In genomic region chr14:52199412-52199811, GRCm38 (mm10) we compare ENCODE assay signal across 24 mouse cellular contexts. TPM values are rescaled to one million over a fixed set of nuclear protein-coding genes. Genes with fewer than 3 reads are reported as not detected.
DNase-seq lines count a peak whose midpoint lies in the region; ATAC-seq and TF ChIP-seq lines count a peak whose summit lies in the region.
"Had no signal": no experiment of that assay in that cellular context is flagged by ENCODE, and none has a peak within 500 bp of the region (broad histone marks: within the 10 kb centered on the region; RNA-seq: fewer than 3 reads in every experiment).

No protein-coding gene starts in this region.

- H3K4me3 ChIP-seq in erythroblast, embryonic 14.5 days (replicated peaks) = peak overlapping the region; percentile 74
- H3K4me3 ChIP-seq in liver, embryonic 12.5 days = 0 out of 2 replicates have a peak overlapping the region, but pooled peaks have one; percentile 100
- no peak overlapping the region for H3K4me3 ChIP-seq in liver, embryonic 16.5 days (ENCODE audit: low read depth, low read length)
- no peak overlapping the region for H3K4me3 ChIP-seq in lung, postnatal 0 days (ENCODE audit: low read depth, low read length)
- H3K4me3 ChIP-seq in hindbrain, embryonic 10.5 days = no peak overlapping the region
- H3K4me3 ChIP-seq: embryonic facial prominence, embryonic 12.5 days; forebrain, embryonic 13.5 days; heart, adult 2 months; heart, embryonic 15.5 days; hindbrain, embryonic 12.5 days had no signal

- no peak for ATAC-seq in erythroblast, adult 5-6 weeks (replicated peaks; ENCODE audit: low FRiP score, poor library complexity, severe bottlenecking)
- peak; percentile 2; the same call in 1 of the 2 replicates for ATAC-seq in liver, embryonic 12.5 days
- 0 out of 2 replicates have a peak, but pooled peaks have one; percentile 9 for ATAC-seq in liver, embryonic 16.5 days (ENCODE audit: low read depth)
- ATAC-seq in lung, postnatal 0 days = no peak
- ATAC-seq: activated CD4-positive, CD25-positive, alpha-beta regulatory T cell, adult 4 months; CD4-positive, CD25-positive, alpha-beta regulatory T cell, adult 4 months; forebrain, embryonic 13.5 days; forebrain, postnatal 0 days; hindbrain, embryonic 16.5 days; Patski had no signal

- H3K4me1 ChIP-seq in erythroblast, embryonic 14.5 days (ENCODE audit: control insufficient read depth) = peaks cover 44% of the 10 kb centered on the region
- peaks cover 44% of the 10 kb centered on the region for H3K4me1 ChIP-seq in liver, embryonic 12.5 days
- peaks cover 28% of the 10 kb centered on the region for H3K4me1 ChIP-seq in liver, embryonic 16.5 days (ENCODE audit: control insufficient read depth, low read depth, low read length)
- no peaks in the 10 kb centered on the region; the same call in 1 of the 2 replicates for H3K4me1 ChIP-seq in lung, postnatal 0 days (ENCODE audit: insufficient read depth, low read depth, low read length)
- H3K4me1 ChIP-seq in hindbrain, embryonic 10.5 days (replicated peaks) = peaks cover 27% of the 10 kb centered on the region

- no peak for TF ChIP-seq EP300 in lung, postnatal 0 days (IDR thresholded peaks at IDR 0.05)

- H3K9ac ChIP-seq in liver, embryonic 12.5 days = peak overlapping the region; percentile 97; the same call in 1 of the 2 replicates
- peak overlapping the region; percentile 9; the same call in 1 of the 2 replicates for H3K9ac ChIP-seq in liver, embryonic 16.5 days (ENCODE audit: low read depth, low read length)
- no peak overlapping the region for H3K9ac ChIP-seq in lung, postnatal 0 days (replicated peaks; ENCODE audit: low read depth)
- H3K9ac ChIP-seq: embryonic facial prominence, embryonic 12.5 days; forebrain, embryonic 13.5 days; forebrain, postnatal 0 days; heart, embryonic 15.5 days; hindbrain, embryonic 12.5 days had no signal

- DNase-seq in heart, postnatal 25 days (ENCODE audit: low spot score) = no peak
- DNase-seq in lung, postnatal 0 days (ENCODE audit: low spot score) = no peak
- no peak for DNase-seq in hindbrain, embryonic 10.5 days (ENCODE audit: low spot score)
- DNase-seq: adrenal gland, postnatal 14 days; B cell, adult 2 months; cerebellum, adult 2 months; cerebellum, postnatal 10 days; forebrain, postnatal 0 days; gastrocnemius, postnatal 14 days; heart, adult 2 months; heart, postnatal 14 days had no signal

- WGBS in liver, embryonic 12.5 days (ENCODE audit: insufficient replicate concordance) = 44% methylated on average over 4 of the region's 4 CpGs
- 25% methylated on average over 4 of the region's 4 CpGs for WGBS in liver, embryonic 16.5 days (ENCODE audit: insufficient replicate concordance)
- 88% methylated on average over 4 of the region's 4 CpGs for WGBS in lung, postnatal 0 days
- 96% methylated on average over 4 of the region's 4 CpGs for WGBS in hindbrain, embryonic 10.5 days

- intact Hi-C loops in heart, postnatal 25 days (cut with DNase I) = loop anchor here (5.0 kb wide), 1 partner anchor 92 kb away; no protein-coding TSS in a partner anchor

- peaks cover 67% of the 10 kb centered on the region for H3K36me3 ChIP-seq in erythroblast, embryonic 14.5 days (ENCODE audit: control insufficient read depth)
- peaks cover 51% of the 10 kb centered on the region for H3K36me3 ChIP-seq in liver, embryonic 12.5 days
- H3K36me3 ChIP-seq in liver, embryonic 16.5 days (ENCODE audit: control insufficient read depth, insufficient read depth) = peaks cover 14% of the 10 kb centered on the region
- H3K36me3 ChIP-seq in lung, postnatal 0 days (ENCODE audit: insufficient read depth, low read length) = peaks cover 17% of the 10 kb centered on the region
- peaks cover 65% of the 10 kb centered on the region for H3K36me3 ChIP-seq in hindbrain, embryonic 10.5 days

- peak overlapping the region; percentile 81 for H3K4me2 ChIP-seq in liver, embryonic 12.5 days
- peak overlapping the region; percentile 59 for H3K4me2 ChIP-seq in liver, embryonic 16.5 days (ENCODE audit: low read depth, low read length)
- H3K4me2 ChIP-seq in lung, postnatal 0 days (replicated peaks; ENCODE audit: low read depth, low read length) = no peak overlapping the region
- H3K4me2 ChIP-seq: embryonic facial prominence, embryonic 12.5 days; forebrain, embryonic 13.5 days; heart, embryonic 11.5 days; heart, embryonic 15.5 days; hindbrain, embryonic 12.5 days had no signal

- no peaks in the 10 kb centered on the region for H3K9me3 ChIP-seq in erythroblast, embryonic 14.5 days (ENCODE audit: control insufficient read depth, low read length)
- no peaks in the 10 kb centered on the region for H3K9me3 ChIP-seq in liver, embryonic 12.5 days (replicated peaks)
- no peaks in the 10 kb centered on the region for H3K9me3 ChIP-seq in liver, embryonic 16.5 days (replicated peaks; ENCODE audit: control insufficient read depth, low read length)
- H3K9me3 ChIP-seq in lung, postnatal 0 days (ENCODE audit: low read length) = no peaks in the 10 kb centered on the region
- H3K9me3 ChIP-seq in hindbrain, embryonic 10.5 days = no peaks in the 10 kb centered on the region
- H3K9me3 ChIP-seq: embryonic facial prominence, embryonic 12.5 days; forebrain, embryonic 13.5 days; heart, embryonic 15.5 days; hindbrain, embryonic 12.5 days had no signal

- H3K27me3 ChIP-seq in erythroblast, embryonic 14.5 days (ENCODE audit: control insufficient read depth) = no peaks in the 10 kb centered on the region
- H3K27me3 ChIP-seq in liver, embryonic 12.5 days (replicated peaks) = no peaks in the 10 kb centered on the region
- H3K27me3 ChIP-seq in liver, embryonic 16.5 days (ENCODE audit: control insufficient read depth, insufficient read depth, low read depth, low read length) = no peaks in the 10 kb centered on the region
- H3K27me3 ChIP-seq in lung, postnatal 0 days (replicated peaks; ENCODE audit: insufficient read depth, low read length) = no peaks in the 10 kb centered on the region
- no peaks in the 10 kb centered on the region for H3K27me3 ChIP-seq in hindbrain, embryonic 10.5 days (ENCODE audit: insufficient read depth, poor library complexity, severe bottlenecking)
- H3K27me3 ChIP-seq: embryonic facial prominence, embryonic 12.5 days; forebrain, embryonic 13.5 days; heart, embryonic 15.5 days; hindbrain, embryonic 12.5 days; Patski had no signal

- peak overlapping the region; percentile 99 for H3K27ac ChIP-seq in liver, embryonic 12.5 days
- peak overlapping the region; percentile 74 for H3K27ac ChIP-seq in liver, embryonic 16.5 days (ENCODE audit: low read length)
- H3K27ac ChIP-seq in lung, postnatal 0 days (ENCODE audit: low read length) = no peak overlapping the region
- no peak overlapping the region for H3K27ac ChIP-seq in hindbrain, embryonic 10.5 days
- H3K27ac ChIP-seq: embryonic facial prominence, embryonic 12.5 days; forebrain, embryonic 13.5 days; heart, adult 2 months; heart, embryonic 15.5 days; hindbrain, embryonic 12.5 days had no signal

- TF ChIP-seq CTCF in lung, postnatal 0 days (IDR thresholded peaks at IDR 0.05) = no peak

RNA-seq across cellular contexts. Expression of gene Supt16, which starts 2.2 kb away (rescaled TPM):
- polyA plus RNA-seq in erythroblast, embryonic 14.5 days (2012) = 2.0 and 2.6 TPM in 2 replicates
- total RNA-seq in erythroblast, adult 5-6 weeks (2015; ENCODE audit: low replicate concordance) = 30.0 and 32.0 TPM in 2 replicates
- total RNA-seq in erythroblast, adult 5-6 weeks (2017; ENCODE audit: low replicate concordance) = 76.2 and 103 TPM in 2 replicates
- polyA plus RNA-seq in liver, embryonic 12.5 days (2016; fragmentation: Nextera tagmentation; extraction: Ambion mirVana) = 53.7 TPM in 2 replicates
- polyA plus RNA-seq in liver, embryonic 16.5 days (2015; fragmentation: Nextera tagmentation; extraction: Ambion mirVana) = 26.2 and 28.5 TPM in 2 replicates
- total RNA-seq in heart, postnatal 25 days (2021) = 10 to 100 TPM; 22.1 to 23.3 TPM
- 20.9 and 21.3 TPM in 2 replicates for polyA plus RNA-seq in lung, postnatal 0 days (2015; fragmentation: Nextera tagmentation; extraction: Ambion mirVana)
- polyA plus RNA-seq in hindbrain, embryonic 10.5 days (2016; fragmentation: Nextera tagmentation; extraction: Ambion mirVana) = 60.2 and 82.3 TPM in 2 replicates

RNA-seq across cellular contexts. Expression of gene Chd8, which starts 58.2 kb away (rescaled TPM):
- polyA plus RNA-seq in erythroblast, embryonic 14.5 days (2012) = 0.87 and 1.3 TPM in 2 replicates
- 21.1 and 51.1 TPM in 2 replicates for total RNA-seq in erythroblast, adult 5-6 weeks (2015; ENCODE audit: low replicate concordance)
- total RNA-seq in erythroblast, adult 5-6 weeks (2017; ENCODE audit: low replicate concordance) = 22.7 and 42.8 TPM in 2 replicates
- 20.8 and 20.9 TPM in 2 replicates for polyA plus RNA-seq in liver, embryonic 12.5 days (2016; fragmentation: Nextera tagmentation; extraction: Ambion mirVana)
- 11.6 and 12.6 TPM in 2 replicates for polyA plus RNA-seq in liver, embryonic 16.5 days (2015; fragmentation: Nextera tagmentation; extraction: Ambion mirVana)
- 10 to 100 TPM; 34.6 to 44.8 TPM for total RNA-seq in heart, postnatal 25 days (2021)
- 17.6 and 19.2 TPM in 2 replicates for polyA plus RNA-seq in lung, postnatal 0 days (2015; fragmentation: Nextera tagmentation; extraction: Ambion mirVana)
- 38.7 and 44.5 TPM in 2 replicates for polyA plus RNA-seq in hindbrain, embryonic 10.5 days (2016; fragmentation: Nextera tagmentation; extraction: Ambion mirVana)

Comparison
In these comparisons a context has a peak if more than half of its experiments do, and no peak if none do; other contexts are left out.
1. H3K4me3 ChIP-seq: peak in erythroblast, embryonic 14.5 days (single experiment) and liver, embryonic 12.5 days (single experiment); none in liver, embryonic 16.5 days (single experiment), lung, postnatal 0 days (single experiment) and hindbrain, embryonic 10.5 days (single experiment).
2. ATAC-seq: peak in liver, embryonic 12.5 days (single experiment) and liver, embryonic 16.5 days (single experiment); none in erythroblast, adult 5-6 weeks (single experiment) and lung, postnatal 0 days (single experiment).
3. H3K27ac ChIP-seq: peak in liver, embryonic 12.5 days (single experiment) and liver, embryonic 16.5 days (single experiment); none in lung, postnatal 0 days (single experiment) and hindbrain, embryonic 10.5 days (single experiment).